Mouse (Mus musculus) intestine, embryonic 14.5 days (tissue): ENCODE results near the gene Siglec1. TPM values are rescaled to one million over a fixed set of nuclear protein-coding genes. Genes with fewer than 3 reads are reported as not detected.

Experiments used
- ATAC-seq: fragments of 200-750 bp; cut with Nextera tagmentation; replicated peaks from 2 replicates; pipeline ENCODE4 v1.8.0; 2017; ENCODE audit warnings: low read depth, moderate number of reproducible peaks, moderate TSS enrichment, moderate library complexity; ENCODE audit not compliant: low FRiP score, low TSS enrichment
- DNase-seq: peaks from one replicate; pipeline ENCODE4 v3.0.0-alpha.2; 2018; ENCODE audit warnings: low spot score
- H3K27ac ChIP-seq: fragments of 300-500 bp; sonication (generic); 2 replicates; pipeline ENCODE4 v1.5.1; 2014; ENCODE audit warnings: low read depth, mild to moderate bottlenecking, control low read depth
- H3K27me3 ChIP-seq: fragments of 300-500 bp; sonication (generic); replicated peaks from 2 replicates; pipeline ENCODE4 v1.6.1; 2014; ENCODE audit warnings: low read length, control low read depth; ENCODE audit not compliant: control insufficient read depth, insufficient read depth
- H3K36me3 ChIP-seq: fragments of 300-500 bp; sonication (generic); 2 replicates; pipeline ENCODE4 v1.6.1; 2014; ENCODE audit warnings: low read length, control low read depth; ENCODE audit not compliant: control insufficient read depth, insufficient read depth
- H3K4me1 ChIP-seq: fragments of 300-500 bp; sonication (generic); replicated peaks from 2 replicates; pipeline ENCODE4 v1.6.1; 2014; ENCODE audit warnings: low read length, control low read depth, mixed read lengths; ENCODE audit not compliant: control insufficient read depth, insufficient read depth
- H3K4me2 ChIP-seq: fragments of 300-500 bp; sonication (generic); 2 replicates; pipeline ENCODE4 v1.6.1; 2014; ENCODE audit warnings: low read length
- H3K4me3 ChIP-seq: fragments of 300-500 bp; sonication (generic); 2 replicates; pipeline ENCODE4 v1.5.1; 2014; ENCODE audit warnings: low read depth, low read length, control low read depth, mixed read lengths
- H3K9ac ChIP-seq: fragments of 300-500 bp; sonication (generic); 2 replicates; pipeline ENCODE4 v1.6.1; 2014; ENCODE audit warnings: mild to moderate bottlenecking, low read length
- H3K9me3 ChIP-seq: fragments of 300-500 bp; sonication (generic); 2 replicates; pipeline ENCODE4 v1.6.1; 2016; ENCODE audit warnings: low read length, control low read depth; ENCODE audit not compliant: control insufficient read depth
- WGBS: fragments of 180-500 bp; shearing (Covaris S2); extraction: QIAGEN DNeasy Blood & Tissue Kit; methylation state at CpG from one replicate; pipeline ENCODE4 v1.1.7; 2014; 5-methylcytosine and 5-hydroxymethylcytosine counted together
- polyA plus RNA-seq: library from polyadenylated mRNA; unstranded; fragments of >200 nt; fragmentation: Nextera tagmentation; extraction: Ambion mirVana; gene quantifications from 2 replicates; pipeline ENCODE4 v1.2.1, GENCODE M21; 2014

Siglec1 gene
- polyA plus RNA-seq, 1 experiment from 2014 or later, result 0.41 TPM

DNA sequence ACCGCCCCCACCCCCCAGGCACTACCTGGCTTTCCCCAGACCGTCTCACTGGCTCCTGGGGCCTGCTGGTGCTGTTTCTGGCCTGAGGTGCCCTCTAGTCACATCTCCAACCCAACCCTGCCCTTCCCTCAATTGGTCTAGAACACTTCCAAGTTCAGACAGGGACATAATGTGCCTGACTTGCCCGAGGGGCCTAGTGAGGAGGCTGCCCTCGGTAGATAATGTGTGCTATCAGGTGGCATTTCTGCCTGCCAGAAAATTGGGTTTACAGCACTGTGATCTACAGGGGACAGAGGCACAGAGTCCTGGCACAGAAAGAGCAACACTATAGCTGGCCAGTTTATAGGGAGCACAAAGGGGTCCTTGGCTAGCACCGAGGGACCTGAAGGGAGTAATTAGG, 34.5 kb downstream of the Siglec1 start:
- 73% methylated on average over 5 of the region's 5 CpGs for WGBS
- H3K27me3 ChIP-seq, result peaks cover 52% of the 10 kb centered on the region
- H3K4me1 ChIP-seq, result peaks cover 19% of the 10 kb centered on the region
- H3K27ac ChIP-seq, result no peak overlapping the region
- no peak overlapping the region for H3K9ac ChIP-seq
- no peaks in the 10 kb centered on the region for H3K9me3 ChIP-seq
- no peak overlapping the region for H3K4me2 ChIP-seq
- no peaks in the 10 kb centered on the region for H3K36me3 ChIP-seq
- no peak for DNase-seq
- ATAC-seq, result no peak
- H3K4me3 ChIP-seq, result no peak overlapping the region

DNA sequence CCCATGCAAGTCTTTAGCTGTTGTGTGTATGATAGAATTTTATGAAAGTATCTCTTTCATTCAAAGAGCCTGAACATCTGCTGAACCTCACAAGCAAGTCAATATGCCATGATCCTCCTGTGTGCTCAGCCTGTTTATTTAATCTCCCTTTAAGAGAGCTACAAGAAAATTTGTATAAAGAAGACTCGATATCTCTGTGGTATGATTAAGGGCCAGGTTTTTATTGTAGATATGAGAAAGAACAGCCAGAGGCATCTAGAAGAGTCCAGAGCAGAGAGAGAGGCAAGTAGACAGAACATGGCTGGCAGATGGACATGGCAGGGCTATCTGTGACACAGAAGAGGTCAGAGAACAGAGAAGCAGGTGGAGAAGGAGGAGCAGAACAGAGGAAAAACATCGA, 40.5 kb downstream of the Siglec1 start:
- DNase-seq, result no peak
- Histone ChIP-seq H3K4me2 (no peak overlapping the region), H3K9me3 (no peaks in the 10 kb centered on the region), H3K9ac (no peak overlapping the region), H3K4me3 (no peak overlapping the region), H3K27ac (no peak overlapping the region), H3K36me3 (no peaks in the 10 kb centered on the region), H3K27me3 (peaks cover 23% of the 10 kb centered on the region), H3K4me1 (peaks cover 12% of the 10 kb centered on the region; the same call in 1 of the 2 replicates)
- 82% methylated on average over 2 of the region's 2 CpGs for WGBS
- ATAC-seq, result no peak

- peaks cover 16% of the 10 kb centered on the region; the same call in 1 of the 2 replicates for H3K4me1 ChIP-seq
These were observed 41.4 kb downstream of the Siglec1 start for GRCm38 (mm10) chr2:131044989-131045720.

DNA sequence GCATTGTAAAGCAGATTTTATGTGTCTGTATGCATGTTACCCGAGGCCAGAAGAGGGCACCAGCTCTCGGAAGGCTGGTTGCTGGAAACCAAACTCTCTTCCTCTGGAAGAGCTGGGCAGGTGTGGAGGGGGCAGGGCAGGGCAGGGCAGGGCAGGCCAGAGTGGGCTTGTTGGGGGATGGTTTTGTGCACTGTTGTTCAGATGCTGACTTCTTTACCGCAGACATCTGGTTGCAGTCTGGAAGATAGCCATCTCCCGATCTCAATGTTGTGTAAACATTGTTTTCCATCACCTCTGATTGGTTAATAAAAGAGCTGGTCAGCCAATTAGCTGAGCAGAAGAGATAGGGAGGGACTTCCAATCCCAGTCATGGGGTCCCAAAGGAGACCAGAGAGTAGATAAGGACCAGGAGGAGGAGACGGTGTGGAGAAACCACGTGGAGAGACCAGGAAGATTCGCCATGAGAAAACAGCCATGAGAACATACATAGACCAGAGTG, 42.2 kb downstream of the Siglec1 start:
- no peak for DNase-seq
- ATAC-seq, result no peak
- Histone ChIP-seq H3K4me2 (peak overlapping the region; percentile 20; the same call in 1 of the 2 replicates), H3K27ac (no peak overlapping the region), H3K4me1 (peaks cover 16% of the 10 kb centered on the region; the same call in 1 of the 2 replicates), H3K4me3 (no peak overlapping the region), H3K27me3 (peaks cover 39% of the 10 kb centered on the region), H3K9me3 (no peaks in the 10 kb centered on the region), H3K9ac (no peak overlapping the region), H3K36me3 (no peaks in the 10 kb centered on the region)
- 4% methylated on average over 7 of the region's 7 CpGs for WGBS

More at GRCm38 (mm10) chr2:131044989-131045720, 41.4 kb downstream of the Siglec1 start:
- 51% methylated on average over 9 of the region's 9 CpGs for WGBS
- Histone ChIP-seq H3K9me3 (no peaks in the 10 kb centered on the region), H3K27me3 (peaks cover 31% of the 10 kb centered on the region), H3K27ac (no peak overlapping the region), H3K4me3 (no peak overlapping the region), H3K36me3 (no peaks in the 10 kb centered on the region), H3K4me2 (no peak overlapping the region), H3K9ac (no peak overlapping the region)
- no peak for DNase-seq
- no peak for ATAC-seq

GRCm38 (mm10) chr2:131042988-131043387, 43.6 kb downstream of the Siglec1 start, which contains the start of gene Gfra4:
Gene Gfra4, minus strand, starts transcription at chr2:131043088.
- H3K9ac ChIP-seq, result no peak within 1 kb of the TSS
- H3K36me3 ChIP-seq, result no peaks in the 10 kb centered on the region
- H3K27me3 ChIP-seq, result peaks cover 46% of the 10 kb centered on the region
- DNase-seq (peak; percentile 44), ATAC-seq (no peak)
- H3K4me3 ChIP-seq, result no peak within 1 kb of the TSS
- H3K4me2 ChIP-seq, result peak within 1 kb of the TSS; percentile 97; the same call in 1 of the 2 replicates
- WGBS, result 69% methylated on average over 2 of the region's 2 CpGs
- peaks cover 16% of the 10 kb centered on the region; the same call in 1 of the 2 replicates for H3K4me1 ChIP-seq
- H3K9me3 ChIP-seq, result no peaks in the 10 kb centered on the region
- no peak within 1 kb of the TSS for H3K27ac ChIP-seq

GRCm38 (mm10) chr2:131040854-131041825, 45.4 kb downstream of the Siglec1 start:
- peak; percentile 58 for ATAC-seq
- peak; percentile 76 for DNase-seq
- no peak overlapping the region for H3K27ac ChIP-seq
- H3K9me3 ChIP-seq, result no peaks in the 10 kb centered on the region
- WGBS, result 3% methylated on average over 78 of the region's 115 CpGs
- H3K4me2 ChIP-seq, result peak overlapping the region; percentile 97
- H3K9ac ChIP-seq, result peak overlapping the region; percentile 57
- peaks cover 46% of the 10 kb centered on the region for H3K27me3 ChIP-seq
- H3K4me3 ChIP-seq, result peak overlapping the region; percentile 53
- H3K4me1 ChIP-seq, result peaks cover 16% of the 10 kb centered on the region; the same call in 1 of the 2 replicates
- no peaks in the 10 kb centered on the region for H3K36me3 ChIP-seq

DNA sequence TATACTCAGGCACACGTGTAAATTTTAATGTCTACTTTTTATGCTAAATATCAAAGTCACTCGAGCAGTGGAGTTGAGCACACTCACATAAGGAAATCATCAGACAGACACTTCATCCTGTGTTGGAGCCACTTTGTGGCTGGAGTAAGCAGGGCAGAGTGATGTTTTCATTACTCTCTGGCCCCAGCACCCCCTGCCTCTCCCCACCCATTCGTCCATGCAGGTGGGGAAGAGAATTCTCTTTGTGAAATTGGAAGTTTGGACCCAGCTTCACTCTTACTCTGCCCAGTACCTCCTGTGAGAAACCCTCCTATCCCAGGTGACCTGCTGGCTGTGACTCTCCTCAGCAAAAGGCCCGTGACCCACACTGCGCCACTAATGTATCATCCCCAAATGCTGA, 47.9 kb downstream of the Siglec1 start:
- Histone ChIP-seq H3K4me1 (peaks cover 4% of the 10 kb centered on the region; the same call in 1 of the 2 replicates), H3K36me3 (no peaks in the 10 kb centered on the region), H3K4me2 (no peak overlapping the region), H3K9me3 (no peaks in the 10 kb centered on the region), H3K27me3 (peaks cover 46% of the 10 kb centered on the region), H3K9ac (no peak overlapping the region), H3K4me3 (no peak overlapping the region), H3K27ac (no peak overlapping the region)
- WGBS, result 85% methylated on average over 5 of the region's 5 CpGs
- DNase-seq (no peak), ATAC-seq (no peak)

GRCm38 (mm10) chr2:131038197-131038596, 48.4 kb downstream of the Siglec1 start:
- no peak overlapping the region for H3K4me3 ChIP-seq
- no peak for DNase-seq
- WGBS, result 90% methylated on average over 6 of the region's 6 CpGs
- no peak overlapping the region for H3K4me2 ChIP-seq
- H3K9ac ChIP-seq, result no peak overlapping the region
- H3K27ac ChIP-seq, result no peak overlapping the region
- no peak for ATAC-seq
- peaks cover 45% of the 10 kb centered on the region for H3K27me3 ChIP-seq
- H3K9me3 ChIP-seq, result no peaks in the 10 kb centered on the region
- no peaks in the 10 kb centered on the region for H3K36me3 ChIP-seq
- H3K4me1 ChIP-seq, result peaks cover 4% of the 10 kb centered on the region; the same call in 1 of the 2 replicates
